Mouse (Mus musculus) forelimb bud, embryonic 11.5 days (tissue): ENCODE data around the gene Nap1l4.

Source experiments
- DNase-seq: peaks from one replicate; pipeline ENCODE4 v3.0.0-alpha.2; 2012; ENCODE audit warnings: low read depth, low spot score

The Nap1l4 gene

DNA sequence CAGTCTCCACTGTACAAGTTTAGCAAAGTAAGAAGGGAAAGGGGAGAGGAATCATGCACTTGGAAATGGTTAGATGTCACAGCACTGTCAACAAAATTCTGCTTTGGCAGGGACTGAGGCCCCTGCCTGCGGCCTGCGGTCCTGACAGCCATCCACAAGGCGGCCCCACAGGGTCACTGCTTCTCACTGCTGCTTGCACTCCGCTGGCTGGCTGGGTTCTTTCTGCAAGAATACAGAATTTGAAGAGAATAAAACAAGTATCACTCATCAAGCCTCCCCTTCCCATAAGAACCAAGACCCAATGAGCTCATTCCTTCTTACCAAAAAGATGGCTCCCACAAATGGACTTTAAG lies 34.5 kb downstream of the Nap1l4 start:
- no peak for DNase-seq

DNA sequence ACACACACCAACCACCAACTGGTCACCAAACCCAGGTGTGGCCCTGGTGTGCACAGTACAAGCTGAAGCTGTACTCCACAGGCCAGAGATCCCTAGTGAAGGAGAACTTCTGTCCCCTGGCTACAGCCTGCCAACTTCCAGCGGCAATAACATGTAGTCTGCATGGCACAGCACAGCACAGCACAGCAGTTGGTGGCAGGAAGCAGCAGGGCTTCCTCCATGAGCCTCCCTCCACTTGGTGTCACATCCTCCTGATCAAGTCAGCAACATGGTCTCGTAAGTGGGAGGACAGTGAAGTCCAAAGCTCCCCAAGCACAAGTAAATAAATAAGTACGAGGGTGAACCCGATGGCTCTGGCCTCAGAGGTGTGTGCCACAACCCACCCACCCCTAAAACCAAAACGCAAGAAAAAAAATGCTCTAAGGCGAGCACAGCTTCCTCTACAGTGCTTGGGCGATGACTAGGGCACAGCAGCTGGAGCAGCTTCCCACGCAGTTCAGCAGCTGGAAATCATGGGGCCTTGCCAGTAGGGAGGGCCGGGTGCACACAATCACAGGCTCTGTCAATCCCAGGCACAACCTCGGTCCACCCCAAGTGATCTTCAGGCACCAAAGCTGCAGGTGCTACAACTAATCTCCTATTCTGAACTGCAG lies 35.0 kb downstream of the Nap1l4 start:
- no peak for DNase-seq

DNA sequence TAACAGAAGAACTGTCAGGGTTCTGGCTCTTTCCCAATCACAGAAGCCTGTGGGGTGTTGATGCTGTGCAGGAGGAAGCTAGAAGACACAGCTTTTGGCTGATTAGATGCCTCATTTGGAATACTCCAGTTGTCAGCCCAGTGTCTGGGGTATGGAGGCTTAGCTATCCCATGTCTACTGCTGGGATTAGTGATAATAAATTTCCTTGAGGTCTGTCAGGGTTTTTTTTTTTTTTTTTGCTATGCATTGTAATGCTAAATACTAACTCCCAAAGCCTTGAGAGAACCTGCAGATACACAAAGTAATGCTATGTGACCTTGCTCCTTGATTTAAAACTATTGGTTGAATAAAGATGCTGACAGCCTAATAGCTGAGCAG lies 37.6 kb downstream of the Nap1l4 start:
- DNase-seq: no peak

DNA sequence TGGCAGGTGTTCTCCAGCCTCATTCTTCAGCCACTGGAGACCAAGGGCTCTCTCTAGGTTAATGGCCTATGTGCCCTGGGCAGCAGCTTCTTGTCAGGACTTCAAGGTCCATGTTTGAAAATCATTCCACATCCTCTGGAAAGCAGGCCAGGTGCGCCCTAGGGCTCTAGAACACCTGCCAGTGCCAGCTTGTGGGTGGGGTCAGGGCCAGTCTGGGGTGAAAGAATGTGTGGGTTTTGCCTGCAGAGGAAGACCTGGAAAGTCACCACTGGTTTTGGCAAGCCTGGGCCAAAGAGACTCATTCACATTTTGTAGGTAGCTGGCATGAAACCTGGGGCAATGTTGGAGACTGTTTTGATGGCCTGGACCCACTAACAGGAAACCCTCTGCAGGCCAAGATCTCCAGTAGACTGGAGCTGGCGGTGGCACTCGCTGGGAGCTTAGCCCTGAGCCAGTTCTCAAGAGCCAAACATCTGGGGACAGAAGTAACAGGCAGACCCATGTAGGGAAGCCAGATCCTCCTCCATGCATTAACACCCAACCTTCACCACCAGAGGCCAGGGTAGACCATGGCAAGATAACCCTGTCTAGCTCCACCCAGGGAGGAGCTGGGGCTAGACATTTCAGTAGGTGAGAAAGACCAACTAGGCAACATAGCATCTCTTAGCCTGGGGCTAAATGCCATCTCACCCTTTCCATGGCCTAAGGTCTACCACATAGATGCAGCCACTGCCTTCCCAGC lies 38.1 kb downstream of the Nap1l4 start:
- no peak for DNase-seq

DNA sequence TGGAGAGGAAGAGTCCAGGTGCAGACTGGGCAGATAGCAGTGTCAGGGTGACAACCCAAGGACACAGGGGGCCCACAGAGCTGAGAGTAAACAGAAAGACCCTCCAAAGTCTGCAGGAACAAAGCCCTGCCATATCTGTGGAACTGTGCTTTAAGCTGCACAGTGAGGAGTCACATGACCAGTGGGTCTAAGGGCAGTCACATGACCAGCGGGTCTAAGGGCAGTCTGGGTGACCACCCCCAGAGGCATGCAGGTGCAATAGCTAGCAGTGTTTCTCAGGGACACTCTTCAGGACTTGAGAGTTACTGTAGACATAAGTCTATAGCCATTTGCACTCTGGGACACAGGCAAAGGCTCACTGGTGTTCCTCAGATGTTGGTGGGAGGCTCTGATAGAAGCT lies 39.3 kb downstream of the Nap1l4 start:
- DNase-seq: no peak

DNA sequence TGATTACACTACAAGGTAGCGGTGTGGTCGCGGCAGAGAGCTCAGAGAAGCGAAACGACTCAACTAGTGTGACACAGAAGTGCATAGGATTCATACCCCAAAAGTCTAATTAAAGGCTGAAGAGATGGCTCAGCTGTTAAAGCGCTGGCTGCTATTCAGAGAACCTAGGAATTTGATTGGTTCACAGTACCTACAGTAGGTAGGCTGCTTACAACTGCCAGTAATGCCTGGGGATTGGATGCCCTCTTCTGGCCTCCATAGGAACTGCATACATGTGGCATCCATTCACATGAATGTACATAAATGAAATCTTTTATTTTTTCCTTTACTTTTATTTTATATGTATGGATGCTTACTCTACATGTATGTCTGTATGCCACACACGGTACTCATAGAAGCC lies 42.2 kb downstream of the Nap1l4 start:
- peak; percentile 63 for DNase-seq

DNA sequence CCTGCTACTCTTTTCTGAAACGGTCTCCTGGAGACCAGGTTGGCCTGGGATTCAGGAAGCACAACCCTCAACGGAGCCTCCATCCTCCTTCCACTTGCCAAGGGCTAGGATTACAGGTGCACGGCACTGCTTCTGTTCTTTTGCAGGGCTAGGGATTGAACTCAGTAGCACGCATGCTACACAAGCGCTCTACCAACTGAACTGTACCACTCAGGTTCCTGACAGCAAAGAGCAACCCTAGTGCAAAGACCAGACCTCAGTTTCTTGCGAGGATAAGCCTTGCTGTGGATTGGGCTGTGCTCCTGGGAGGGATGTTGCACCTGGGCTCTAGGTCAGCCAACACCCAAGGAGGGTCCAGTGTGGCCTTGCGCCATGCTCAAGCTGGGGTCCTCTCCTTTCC lies 42.6 kb downstream of the Nap1l4 start:
- DNase-seq: no peak

DNA sequence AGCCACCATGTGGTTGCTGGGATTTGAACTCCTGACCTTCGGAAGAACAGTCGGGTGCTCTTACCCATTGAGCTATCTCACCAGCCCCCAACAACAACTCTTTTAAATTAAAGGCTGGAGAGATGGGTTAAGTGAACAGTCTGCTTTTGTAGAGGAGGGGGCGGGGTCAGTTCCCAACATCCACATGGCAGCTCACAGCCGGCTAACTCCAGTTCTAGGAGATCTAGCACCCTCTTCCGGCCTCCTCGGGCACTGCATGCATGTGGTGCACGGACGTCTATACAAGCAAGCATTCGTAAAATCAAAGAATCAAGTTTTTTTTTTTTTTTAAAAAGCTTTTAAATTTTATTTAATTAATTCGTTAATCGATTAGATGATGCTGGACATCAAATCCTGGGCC lies 43.1 kb downstream of the Nap1l4 start:
- DNase-seq: peak; percentile 58

DNA sequence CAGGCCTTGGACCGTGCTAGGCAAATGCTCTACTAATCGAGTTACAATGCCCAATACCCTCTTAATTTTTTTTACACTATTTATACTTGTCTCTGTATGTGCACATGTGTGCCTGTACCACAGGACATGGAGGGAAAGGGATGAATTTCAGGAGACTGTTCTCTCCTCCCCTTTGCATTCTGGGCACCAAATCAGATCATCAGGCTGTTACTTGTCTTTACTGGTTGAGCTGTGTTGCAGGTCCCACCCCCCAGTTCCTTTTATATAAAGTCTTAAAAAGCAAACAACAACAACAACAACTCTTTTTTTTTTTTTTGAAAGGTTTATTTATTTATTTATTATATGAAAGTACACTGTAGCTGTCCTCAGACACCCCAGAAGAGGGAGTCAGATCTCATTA lies 43.5 kb downstream of the Nap1l4 start:
- no peak for DNase-seq

DNA sequence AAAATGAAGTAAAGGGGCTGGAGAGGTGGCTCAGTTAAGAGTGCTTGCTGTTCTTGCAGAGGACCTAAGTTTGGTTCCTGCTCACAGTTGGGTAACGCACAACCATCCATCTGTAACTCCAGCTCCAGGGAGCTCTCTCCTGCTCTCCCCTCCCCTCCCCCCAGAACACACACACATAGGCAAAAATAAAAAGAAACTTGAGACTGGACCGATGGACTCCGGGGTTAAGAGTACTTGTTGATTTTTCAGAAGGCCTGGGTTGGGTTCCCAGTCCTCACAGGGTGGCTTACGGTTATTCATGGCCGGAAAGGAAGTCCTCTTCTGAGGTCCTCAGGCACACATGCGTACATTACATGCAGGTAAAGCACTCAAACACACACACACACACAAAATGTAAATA lies 45.0 kb downstream of the Nap1l4 start:
- no peak for DNase-seq

DNA sequence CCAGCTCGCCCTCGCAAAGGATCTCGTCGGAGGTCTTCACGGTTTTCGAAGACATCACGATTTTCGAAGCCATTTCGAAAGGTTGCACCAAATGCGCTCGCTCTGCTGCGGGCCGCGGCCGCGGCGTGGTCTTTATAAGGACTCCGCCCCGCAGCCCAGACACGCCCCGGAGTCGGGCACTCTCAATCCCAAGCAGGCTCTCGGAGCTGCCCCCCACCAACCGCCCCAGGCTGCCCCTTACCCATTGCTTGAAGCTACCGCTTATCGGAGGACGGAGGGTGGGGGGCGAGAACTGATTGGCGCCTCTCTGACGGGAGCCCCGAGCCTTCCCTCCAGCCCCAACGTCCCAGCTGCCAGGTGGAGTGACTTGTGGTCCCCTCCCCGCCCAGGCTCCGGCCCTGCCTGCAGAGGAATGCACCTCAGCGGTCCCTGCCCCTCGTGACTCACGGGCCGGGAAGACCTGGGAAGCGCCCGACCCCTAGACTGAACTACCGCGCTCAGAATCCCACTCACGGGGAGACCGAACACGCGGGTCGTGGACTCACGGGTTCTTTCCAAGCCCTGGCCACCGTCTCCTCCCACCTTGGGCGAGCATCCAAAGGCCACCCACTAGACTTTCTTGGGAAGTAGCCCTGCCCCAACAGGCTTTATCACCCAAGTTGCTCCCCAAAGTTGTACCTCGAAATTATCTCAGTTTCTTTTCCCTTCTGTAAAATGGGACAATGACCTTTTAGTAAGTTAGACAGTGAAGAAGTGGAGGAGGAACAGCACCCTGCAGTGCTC lies 46.3 kb downstream of the Nap1l4 start, which contains the start of gene Phlda2:
TSS of gene Phlda2 (minus strand) at position 733 of the 783 bp plus-strand sequence.
- DNase-seq: peak; percentile 36

DNA sequence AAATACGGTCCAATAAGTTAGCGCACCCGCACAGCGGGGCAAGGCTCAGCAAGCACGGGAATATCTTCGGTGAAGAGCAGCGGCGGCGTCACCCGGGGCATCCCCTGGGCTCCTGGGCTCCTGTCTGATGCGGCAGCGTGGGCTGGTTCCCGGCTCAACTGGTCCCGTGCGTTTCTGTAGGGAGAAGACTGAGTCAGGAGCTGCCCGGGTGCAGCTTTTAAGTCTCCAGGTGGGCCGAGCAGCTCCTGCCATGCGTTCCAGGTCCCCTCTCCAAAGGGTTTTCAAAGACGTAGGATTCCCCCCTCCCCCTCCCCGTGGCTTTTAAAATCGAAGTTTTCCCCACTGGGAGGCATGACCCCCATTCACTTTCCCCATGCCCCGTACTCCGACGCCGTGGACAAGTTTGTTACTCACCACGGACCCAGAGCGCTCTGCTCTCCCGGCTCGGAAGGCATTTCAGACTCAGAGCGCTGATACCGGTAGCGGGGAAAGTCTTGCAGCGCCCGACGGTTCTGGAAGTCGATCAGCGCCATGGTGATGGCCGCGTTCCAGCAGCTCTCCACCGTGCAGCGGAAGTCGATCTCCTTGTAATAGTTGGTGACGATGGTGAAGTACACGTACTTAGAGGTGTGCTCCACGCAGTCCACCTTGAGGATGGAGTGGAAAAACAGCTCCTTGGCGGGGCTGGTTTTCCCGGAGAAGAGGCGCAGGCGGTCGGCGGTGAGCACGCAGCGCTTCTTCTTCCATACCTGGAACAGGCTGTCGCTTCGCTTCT lies 47.1 kb downstream of the Nap1l4 start:
- peak; percentile 36 for DNase-seq

DNA sequence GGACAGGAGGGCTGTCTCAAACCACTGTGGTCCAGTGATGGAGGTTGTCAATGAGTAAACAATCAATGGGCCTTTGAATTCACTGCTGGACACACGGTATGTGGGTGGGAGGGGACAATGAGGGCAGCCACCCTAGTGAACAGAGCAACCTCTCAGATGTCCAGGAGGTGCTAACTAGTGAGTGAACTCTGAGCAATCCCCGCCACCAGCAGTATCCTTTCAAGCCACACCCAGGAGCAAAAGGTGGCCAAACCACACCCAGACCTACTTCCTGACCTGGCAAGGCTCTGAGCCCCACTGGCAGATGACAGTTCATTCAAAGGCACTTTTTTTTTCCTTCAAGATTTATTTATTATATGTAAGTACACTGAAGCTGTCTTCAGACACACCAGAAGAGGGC lies 48.0 kb downstream of the Nap1l4 start:
- DNase-seq: no peak

DNA sequence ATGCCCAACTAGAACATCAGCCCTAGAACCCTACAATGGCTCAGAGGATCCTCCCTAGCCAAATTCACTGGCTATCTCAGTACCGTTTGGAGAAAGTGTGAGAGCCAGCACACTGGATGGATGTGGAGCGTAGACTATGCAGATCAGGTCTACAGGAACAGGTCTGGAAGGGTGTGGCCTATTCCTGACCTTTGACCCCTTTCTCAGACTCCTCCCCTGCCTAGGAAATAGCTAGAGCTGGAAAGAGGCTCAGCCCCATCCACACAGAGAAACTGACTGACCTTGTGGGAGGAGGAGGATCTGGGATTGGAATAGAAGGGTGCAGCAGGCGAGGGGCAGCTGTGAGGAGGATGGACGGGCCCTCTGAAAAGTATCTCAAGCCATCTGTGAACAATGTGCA lies 50.3 kb downstream of the Nap1l4 start:
- no peak for DNase-seq

DNA sequence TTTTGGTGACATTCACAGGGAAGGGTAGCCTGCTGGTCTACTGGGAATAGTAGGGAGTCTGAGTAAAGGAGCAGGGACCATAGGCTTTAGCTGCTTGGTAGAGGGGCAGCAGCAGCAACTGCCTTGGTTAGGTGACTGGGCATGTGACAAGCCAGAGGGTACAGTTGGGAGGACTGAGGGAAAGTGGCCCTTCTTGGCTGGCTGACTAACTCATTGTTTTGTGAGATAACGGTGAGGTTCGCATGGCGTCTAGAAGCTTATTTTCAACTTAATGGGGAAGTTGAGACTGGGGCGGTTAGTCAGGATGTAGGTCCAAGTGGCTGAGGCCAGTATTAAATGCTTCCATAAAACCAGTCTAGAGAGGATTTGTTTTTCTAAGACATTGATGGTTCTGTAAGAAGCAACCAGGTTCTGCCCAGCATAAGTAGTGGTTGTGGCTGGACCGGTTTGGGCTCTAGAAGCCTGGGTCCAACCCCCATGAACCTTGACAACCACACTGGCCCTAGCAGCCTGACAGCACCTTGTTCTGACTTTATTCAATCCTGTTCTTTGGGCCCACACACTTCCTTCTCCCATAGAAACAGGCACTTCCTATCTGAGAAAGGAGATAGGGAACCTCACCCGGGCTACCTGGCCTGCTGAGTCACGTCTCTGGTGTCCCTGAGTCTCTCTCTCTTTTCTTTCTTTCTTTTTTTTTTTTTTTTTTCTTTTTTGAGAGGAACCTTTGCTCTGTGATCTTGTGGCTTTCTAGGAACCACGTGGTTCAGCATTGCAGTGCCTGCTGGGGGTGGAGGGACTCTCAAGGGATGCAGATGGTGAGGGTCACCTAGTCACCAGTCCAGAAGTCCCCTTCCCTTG lies 53.6 kb downstream of the Nap1l4 start:
- DNase-seq: no peak

DNA sequence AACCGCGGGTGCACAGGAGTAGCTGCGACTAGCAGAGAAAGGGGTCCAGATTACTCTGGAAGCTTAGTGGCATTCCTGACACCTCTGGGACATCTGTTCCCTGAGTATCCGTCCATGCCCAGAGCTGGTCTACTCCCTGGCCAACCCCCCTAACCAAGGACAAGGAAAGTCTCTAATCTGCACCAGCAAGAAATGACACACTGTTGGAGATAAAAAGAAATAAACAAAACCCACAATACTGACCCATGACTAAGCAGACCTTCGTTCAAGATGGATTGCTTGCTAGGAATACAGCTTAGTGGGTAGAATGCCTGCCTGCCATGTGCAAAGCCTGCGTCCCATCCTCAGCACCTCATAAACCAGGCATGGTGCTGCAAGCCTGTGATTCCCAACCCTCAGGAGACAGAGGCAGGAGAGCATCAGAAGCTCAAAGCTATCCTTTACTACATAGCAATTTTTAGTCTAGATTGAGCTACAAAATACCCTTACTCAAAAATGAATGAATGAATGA lies 55.2 kb downstream of the Nap1l4 start:
- no peak for DNase-seq

DNA sequence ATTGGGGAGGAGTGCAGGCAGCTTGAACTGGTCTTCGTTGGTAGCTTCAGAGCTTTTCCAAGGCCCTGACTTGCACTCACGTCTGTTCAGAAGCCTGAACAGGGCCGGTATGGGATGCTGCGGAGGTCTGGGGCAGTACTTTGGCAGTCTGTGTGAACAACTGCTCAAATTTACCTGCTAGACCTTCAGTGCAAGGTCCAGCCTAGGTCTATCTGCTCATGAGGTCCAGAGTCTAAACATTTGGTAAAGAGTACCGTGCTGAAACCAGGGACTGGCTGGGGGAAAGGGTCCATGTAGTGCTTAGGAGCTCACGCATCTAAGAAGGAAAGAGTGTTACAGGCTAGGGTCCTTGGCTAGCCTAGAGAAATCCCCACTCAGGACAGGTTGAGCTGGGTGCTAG lies 59.2 kb downstream of the Nap1l4 start:
- DNase-seq: no peak

DNA sequence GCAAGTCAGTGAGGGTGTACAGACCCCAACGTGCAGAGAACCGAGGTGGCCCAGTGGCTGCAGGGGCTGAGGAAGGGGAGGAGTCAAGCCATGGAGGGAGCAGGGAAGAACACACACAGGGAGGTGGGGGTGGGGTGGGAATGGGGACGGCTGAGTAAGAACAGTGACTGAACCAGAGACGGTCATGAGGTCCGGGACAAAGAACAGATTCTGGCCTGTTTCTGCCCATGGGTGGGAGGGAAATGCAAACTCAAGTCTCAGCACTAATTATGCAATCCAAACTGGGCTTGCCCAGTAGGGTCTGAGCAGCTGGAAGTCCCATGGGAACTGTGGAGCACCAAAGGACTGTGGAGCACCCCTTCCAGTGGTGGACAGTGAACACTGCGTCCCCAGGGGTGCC lies 66.4 kb downstream of the Nap1l4 start:
- DNase-seq: no peak

DNA sequence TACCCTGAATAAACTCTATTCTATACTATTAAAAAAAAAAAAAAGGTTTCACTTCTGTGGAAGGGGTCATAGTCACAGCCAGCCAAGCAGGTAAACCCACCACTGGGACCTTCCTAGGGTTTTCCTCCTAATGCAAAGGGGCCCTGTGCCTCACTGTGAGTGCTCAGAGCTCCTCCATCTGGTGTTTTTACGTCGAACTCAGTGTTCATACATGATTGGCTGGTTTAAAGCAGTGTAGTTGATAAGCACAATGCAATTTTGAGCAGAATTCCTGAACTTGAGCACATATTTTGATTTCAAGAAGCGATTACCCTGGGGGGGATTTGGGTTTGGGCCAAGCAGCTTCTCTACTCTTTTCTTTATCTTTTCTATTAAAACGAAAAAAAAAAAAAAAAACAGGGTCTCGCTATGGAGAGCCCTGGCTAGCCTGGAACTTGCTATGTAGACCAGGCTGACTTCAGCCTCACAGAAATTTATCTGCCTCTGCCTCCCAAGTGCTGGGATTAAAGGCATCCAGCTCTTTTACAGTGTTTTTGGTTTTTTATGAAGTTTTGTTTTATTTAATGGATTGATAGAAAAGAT lies 67.0 kb downstream of the Nap1l4 start:
- no peak for DNase-seq

DNA sequence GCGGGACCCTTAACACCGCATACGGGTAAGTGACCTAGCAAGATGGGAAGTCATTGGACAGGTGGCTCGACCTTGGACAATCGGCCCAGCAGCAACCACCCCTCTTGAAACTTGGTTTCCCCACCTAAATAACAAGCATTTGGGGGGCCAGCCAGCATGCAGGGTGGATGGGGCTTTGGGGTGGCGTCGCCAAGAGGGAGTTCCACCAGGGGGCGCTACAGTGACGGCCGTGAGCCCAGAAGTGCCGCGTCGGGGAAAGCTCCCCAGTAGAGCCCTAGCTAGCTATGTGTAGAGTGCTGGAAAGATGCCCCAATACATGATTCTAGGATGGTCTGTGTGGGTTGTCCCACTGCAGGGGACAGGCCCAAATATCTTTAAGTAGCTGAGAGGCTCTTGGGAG lies 68.4 kb downstream of the Nap1l4 start:
- peak; percentile 43 for DNase-seq

DNA sequence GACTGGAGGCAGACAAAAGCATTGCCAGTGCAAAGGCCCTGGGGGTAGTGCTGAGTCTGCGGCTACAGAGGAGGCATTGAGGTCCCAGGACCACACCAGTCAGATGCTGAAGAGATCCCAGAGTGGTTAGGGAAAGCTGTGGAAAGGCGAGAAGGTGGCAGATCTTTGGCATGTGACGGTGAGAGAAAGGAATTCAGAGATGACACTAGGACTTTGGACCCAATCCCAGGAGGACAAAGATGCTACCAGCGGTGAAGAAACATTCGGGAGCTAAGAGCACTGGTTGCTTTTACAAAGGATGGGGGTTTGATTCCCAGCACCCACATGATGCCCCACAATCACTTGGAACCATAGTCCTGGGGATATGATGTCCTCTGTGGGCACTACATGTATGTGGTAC lies 71.1 kb downstream of the Nap1l4 start:
- DNase-seq: no peak
